Mouse (Mus musculus) stomach, postnatal 0 days (tissue): ENCODE data around the gene Phb. TPM values are rescaled to one million over a fixed set of nuclear protein-coding genes. Genes with fewer than 3 reads are reported as not detected.
"Not testable (repeated sequence)": the region's sequence is repeated elsewhere in the genome, so short reads cannot be mapped to it uniquely, and the experiment has no call there.

Experiments used
- ATAC-seq: fragments of 200-750 bp; cut with Nextera tagmentation; 2 replicates; pipeline ENCODE4 v1.8.0; 2017; ENCODE audit not compliant: low FRiP score, low TSS enrichment
- DNase-seq: peaks from one replicate; pipeline ENCODE4 v3.0.0-alpha.2; 2016; ENCODE audit warnings: low spot score
- H3K27ac ChIP-seq: fragments of 300-500 bp; sonication (generic); replicated peaks from 2 replicates; pipeline ENCODE4 v1.5.1; 2014; ENCODE audit warnings: mild to moderate bottlenecking, control low read depth
- H3K27me3 ChIP-seq: fragments of 300-500 bp; sonication (generic); 2 replicates; pipeline ENCODE4 v1.6.1; 2014; ENCODE audit warnings: low read length; ENCODE audit not compliant: control insufficient read depth, insufficient read depth
- H3K36me3 ChIP-seq: fragments of 300-500 bp; sonication (generic); 2 replicates; pipeline ENCODE4 v1.6.1; 2014; ENCODE audit warnings: low read length, mixed read lengths; ENCODE audit not compliant: control insufficient read depth, insufficient read depth
- H3K4me1 ChIP-seq: fragments of 300-500 bp; sonication (generic); replicated peaks from 2 replicates; pipeline ENCODE4 v1.6.1; 2014; ENCODE audit warnings: antibody characterized with exemption; ENCODE audit not compliant: control insufficient read depth, insufficient read depth
- H3K4me2 ChIP-seq: fragments of 300-500 bp; sonication (generic); replicated peaks from 2 replicates; pipeline ENCODE4 v1.6.1; 2014; ENCODE audit warnings: low read depth, mild to moderate bottlenecking, control low read depth, moderate library complexity
- H3K4me3 ChIP-seq: fragments of 300-500 bp; sonication (generic); 2 replicates; pipeline ENCODE4 v1.5.1; 2014; ENCODE audit warnings: low read depth, low read length, control low read depth
- H3K9ac ChIP-seq: fragments of 300-500 bp; sonication (generic); 2 replicates; pipeline ENCODE4 v1.6.1; 2014; ENCODE audit warnings: mild to moderate bottlenecking, low read length, control low read depth, mixed read lengths
- H3K9me3 ChIP-seq: fragments of 300-500 bp; sonication (generic); 2 replicates; pipeline ENCODE4 v1.6.1; 2016; ENCODE audit warnings: low read length; ENCODE audit not compliant: control insufficient read depth
- CTCF ChIP-seq: IDR thresholded peaks from 2 replicates; pipeline ENCODE4 v1.5.1; 2016; ENCODE audit warnings: antibody characterized with exemption, low read depth, mild to moderate bottlenecking, moderate library complexity
- EP300 ChIP-seq: optimal IDR thresholded peaks from 2 replicates; pipeline ENCODE3; 2016; ENCODE audit warnings: antibody characterized with exemption
- WGBS: fragments of 180-500 bp; shearing (Covaris S2); extraction: QIAGEN DNeasy Blood & Tissue Kit; methylation state at CpG from one replicate; pipeline ENCODE4 v1.1.7; 2014; 5-methylcytosine and 5-hydroxymethylcytosine counted together
- polyA plus RNA-seq: library from polyadenylated mRNA; unstranded; fragments of >200 nt; fragmentation: Nextera tagmentation; extraction: Ambion mirVana; gene quantifications from 2 replicates; pipeline ENCODE4 v1.2.1, GENCODE M21; 2015

The Phb gene
- polyA plus RNA-seq, 1 experiment from 2014 or later: 202 TPM

GRCm38 (mm10) chr11:95657449-95657848 lies 9.3 kb upstream of the Phb start:
- Histone ChIP-seq H3K4me3 (no peak overlapping the region), H3K9me3 (no peaks in the 10 kb centered on the region), H3K9ac (no peak overlapping the region), H3K27me3 (no peaks in the 10 kb centered on the region), H3K4me1 (no peaks in the 10 kb centered on the region), H3K4me2 (no peak overlapping the region), H3K27ac (no peak overlapping the region), H3K36me3 (no peaks in the 10 kb centered on the region)
- TF ChIP-seq CTCF (no peak), EP300 (no peak)
- 58% methylated on average over 4 of the region's 4 CpGs for WGBS
- no peak for DNase-seq
- ATAC-seq: no peak

DNA sequence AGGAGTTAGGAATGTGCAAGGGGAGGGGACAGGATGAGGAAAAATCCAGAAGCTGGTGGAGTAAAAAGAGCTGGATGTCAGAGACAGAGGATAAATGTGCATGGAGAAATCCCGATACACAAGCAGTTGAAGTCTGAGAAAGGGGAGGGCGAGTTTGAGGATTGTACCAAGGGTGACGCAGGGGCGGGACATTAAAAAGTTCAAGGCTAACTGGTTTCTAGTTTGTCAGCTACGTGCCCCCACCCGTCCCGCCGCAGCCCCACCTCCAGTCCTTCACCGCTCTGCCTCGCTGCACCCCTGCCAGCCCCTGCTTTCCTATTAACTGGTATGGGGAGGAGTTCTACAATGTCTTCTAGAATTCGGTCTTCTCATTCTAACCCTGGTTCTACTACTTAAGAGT lies 420 bp downstream of the Phb start:
- ATAC-seq (peak; percentile 22), DNase-seq (peak; percentile 59)
- H3K4me2 ChIP-seq: peak overlapping the region; percentile 75
- peak overlapping the region; percentile 65 for H3K9ac ChIP-seq
- peaks cover 2% of the 10 kb centered on the region; the same call in 1 of the 2 replicates for H3K4me1 ChIP-seq
- H3K4me3 ChIP-seq: peak overlapping the region; percentile 69
- TF ChIP-seq EP300: no peak
- no peak for TF ChIP-seq CTCF
- peak overlapping the region; percentile 83 for H3K27ac ChIP-seq
- WGBS: under 1% methylated on average over 11 of the region's 11 CpGs
- no peaks in the 10 kb centered on the region for H3K9me3 ChIP-seq
- H3K27me3 ChIP-seq: no peaks in the 10 kb centered on the region
- peaks cover 15% of the 10 kb centered on the region for H3K36me3 ChIP-seq

DNA sequence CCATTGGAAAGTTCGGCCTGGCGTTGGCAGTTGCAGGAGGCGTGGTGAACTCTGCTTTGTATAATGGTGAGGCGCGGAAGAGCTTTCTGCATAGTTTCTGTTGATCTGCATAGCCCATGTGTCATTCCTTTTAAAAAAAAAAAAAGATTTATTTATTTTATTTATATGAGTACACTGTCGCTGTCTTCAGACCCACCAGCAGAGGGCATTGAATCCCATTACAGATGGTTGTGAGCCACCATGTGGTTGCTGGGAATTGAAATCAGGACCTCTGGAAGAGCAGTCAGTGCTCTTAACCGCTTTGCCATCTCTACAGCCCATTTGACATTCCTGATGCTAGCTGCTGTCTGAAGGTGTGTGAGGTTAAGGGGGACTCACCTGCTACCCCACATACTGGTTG lies 1.3 kb downstream of the Phb start:
- not testable (repeated sequence) for H3K27me3 ChIP-seq, DNase-seq, H3K4me3 ChIP-seq, H3K4me1 ChIP-seq, ATAC-seq, H3K9me3 ChIP-seq, H3K27ac ChIP-seq, H3K9ac ChIP-seq
- Histone ChIP-seq H3K36me3 (peaks cover 18% of the 10 kb centered on the region), H3K4me2 (peak overlapping the region; percentile 75; the same call in 1 of the 2 replicates)
- WGBS: 77% methylated on average over 7 of the region's 7 CpGs
- TF ChIP-seq CTCF: peak; percentile 46

GRCm38 (mm10) chr11:95675498-95675897 lies 8.7 kb downstream of the Phb start:
- Histone ChIP-seq H3K4me2 (no peak overlapping the region), H3K27ac (no peak overlapping the region), H3K4me3 (no peak overlapping the region), H3K9me3 (no peaks in the 10 kb centered on the region), H3K36me3 (peaks cover 35% of the 10 kb centered on the region), H3K9ac (no peak overlapping the region), H3K4me1 (no peaks in the 10 kb centered on the region), H3K27me3 (no peaks in the 10 kb centered on the region)
- WGBS: 86% methylated on average over 14 of the region's 14 CpGs
- ATAC-seq: no peak
- TF ChIP-seq EP300: no peak
- no peak for TF ChIP-seq CTCF
- DNase-seq: no peak

GRCm38 (mm10) chr11:95676307-95676706 lies 9.6 kb downstream of the Phb start:
- Histone ChIP-seq H3K27ac (no peak overlapping the region), H3K9me3 (no peaks in the 10 kb centered on the region), H3K9ac (no peak overlapping the region), H3K4me3 (no peak overlapping the region), H3K36me3 (peaks cover 31% of the 10 kb centered on the region), H3K4me1 (no peaks in the 10 kb centered on the region), H3K27me3 (no peaks in the 10 kb centered on the region), H3K4me2 (no peak overlapping the region)
- DNase-seq: peak; percentile 69
- TF ChIP-seq CTCF: peak; percentile 63
- no peak for TF ChIP-seq EP300
- ATAC-seq: 0 out of 2 replicates have a peak, but pooled peaks have one; percentile 45
- WGBS: 27% methylated on average over 6 of the region's 6 CpGs

DNA sequence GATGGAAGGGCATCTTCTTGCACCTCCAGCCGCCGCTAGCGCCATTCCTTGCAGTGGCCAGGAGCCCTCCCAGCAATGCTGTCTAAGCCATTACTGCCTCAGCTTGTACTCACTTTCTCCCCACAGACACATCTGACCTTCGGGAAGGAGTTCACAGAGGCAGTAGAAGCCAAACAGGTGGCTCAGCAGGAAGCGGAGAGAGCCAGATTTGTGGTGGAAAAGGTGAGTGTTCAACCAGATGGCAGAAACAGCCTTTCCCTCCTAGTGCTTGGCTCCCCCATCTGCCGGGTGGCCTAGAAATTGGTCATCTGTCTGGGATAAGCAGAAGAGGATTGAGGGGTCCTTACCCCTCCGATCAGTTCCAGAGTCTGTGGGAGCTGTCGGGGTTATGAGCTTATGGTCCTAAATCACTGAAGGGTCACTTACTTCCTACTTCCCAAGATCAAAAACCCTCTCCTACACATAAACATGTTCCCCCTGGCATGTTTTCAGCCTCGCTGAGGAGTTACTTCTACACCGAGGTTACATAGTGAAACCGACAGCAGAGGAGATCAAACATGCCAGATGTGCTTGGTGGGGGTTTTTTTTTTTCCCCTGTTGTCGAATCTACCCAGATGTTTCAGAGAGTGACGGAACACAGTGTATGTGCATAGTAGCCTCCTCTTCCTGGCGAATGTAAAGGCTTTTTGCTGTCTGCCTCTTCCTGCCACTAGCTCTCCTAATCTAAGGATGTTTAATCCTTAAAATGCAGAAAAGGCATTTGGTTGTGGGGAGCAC lies 11.4 kb downstream of the Phb start:
- Histone ChIP-seq H3K4me1 (no peaks in the 10 kb centered on the region), H3K27ac (no peak overlapping the region), H3K9ac (no peak overlapping the region), H3K4me3 (no peak overlapping the region), H3K4me2 (no peak overlapping the region), H3K36me3 (peaks cover 27% of the 10 kb centered on the region), H3K9me3 (no peaks in the 10 kb centered on the region), H3K27me3 (no peaks in the 10 kb centered on the region)
- DNase-seq (no peak), ATAC-seq (no peak)
- WGBS: 80% methylated on average over 14 of the region's 14 CpGs
- TF ChIP-seq EP300: no peak
- no peak for TF ChIP-seq CTCF
